Mouse (Mus musculus): Measurements from ENCODE around the gene Moxd2.

Gene Moxd2

GRCm38 (mm10) chr6:40887394-40887793, at the start of gene Moxd2:
Moxd2 (minus strand) TSS chr6:40887494.
- DNase-seq: no peak

GRCm38 (mm10) chr6:40919954-40920353, 32.7 kb upstream of the Moxd2 start:
- no peak for DNase-seq

- no peak for DNase-seq
These were observed 13.0 kb upstream of the Moxd2 start, which contains the start of gene Prss58 for GRCm38 (mm10) chr6:40900287-40900686. Prss58 (minus strand) TSS chr6:40900387.

- DNase-seq: no peak
These were observed 7.4 kb upstream of the Moxd2 start for GRCm38 (mm10) chr6:40894716-40895115.

GRCm38 (mm10) chr6:40893577-40893976, 6.3 kb upstream of the Moxd2 start:
- peak; percentile 50 for DNase-seq

GRCm38 (mm10) chr6:40891754-40892153, 4.5 kb upstream of the Moxd2 start:
- DNase-seq: no peak

GRCm38 (mm10) chr6:40890973-40891372, 3.7 kb upstream of the Moxd2 start:
- DNase-seq: no peak

- DNase-seq: no peak
These were observed 42.0 kb downstream of the Moxd2 start for GRCm38 (mm10) chr6:40845283-40845682.
